Mouse (Mus musculus) spleen, adult 12 weeks (tissue): ENCODE data around the gene Aven.

Source experiments
- DNase-seq: peaks from one replicate; pipeline ENCODE4 v3.0.0; 2022; ENCODE audit warnings: low spot score

Aven gene

DNA sequence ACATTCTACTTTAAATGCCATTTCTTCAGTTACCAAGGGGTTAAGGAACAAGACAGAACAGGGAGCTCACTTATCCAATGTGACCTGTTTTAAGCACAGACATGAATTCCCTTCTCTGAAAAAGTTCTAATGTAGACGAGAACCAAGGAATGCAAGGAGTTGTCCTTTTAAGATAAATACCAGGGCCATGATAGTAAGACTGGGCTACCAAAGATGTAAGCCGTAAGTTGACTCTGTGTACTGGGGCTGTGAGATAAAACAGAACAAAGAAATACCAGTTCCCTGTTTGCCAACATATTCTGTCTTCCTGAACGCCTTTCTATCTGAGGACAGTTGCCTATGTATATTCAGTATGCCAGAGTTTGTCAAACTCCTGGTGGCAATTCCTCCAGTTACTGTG lies 176.7 kb downstream of the Aven start:
- DNase-seq = no peak

GRCm38 (mm10) chr2:112676175-112676574 lies 183.4 kb downstream of the Aven start:
- DNase-seq = no peak

- DNase-seq = no peak
These were observed 184.0 kb downstream of the Aven start for GRCm38 (mm10) chr2:112676721-112677120.

DNA sequence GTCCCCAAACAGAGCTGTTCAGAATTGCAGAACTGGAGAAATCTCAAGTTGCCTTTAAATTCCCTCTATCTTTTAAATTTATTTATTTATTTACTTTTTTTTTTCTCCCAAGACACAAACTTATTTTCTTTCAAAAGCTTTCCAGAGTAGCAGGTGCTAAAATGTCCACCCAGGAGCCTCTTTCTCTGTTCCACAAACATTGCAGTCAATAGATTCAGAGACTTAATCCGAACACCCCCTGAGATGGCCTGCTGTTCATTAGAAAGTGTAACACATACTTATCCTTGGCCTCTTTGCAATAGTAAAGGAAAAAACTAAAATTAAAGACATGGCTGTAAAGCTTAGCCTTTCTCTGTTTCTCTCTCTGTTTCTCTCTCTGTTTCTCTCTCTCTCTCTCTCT lies 184.5 kb downstream of the Aven start:
- DNase-seq = no peak

- DNase-seq = no peak
These were observed 189.1 kb downstream of the Aven start for GRCm38 (mm10) chr2:112681817-112682216.
